Mouse (Mus musculus): Measurements from ENCODE around the gene Srebf1. TPM values are rescaled to one million over a fixed set of nuclear protein-coding genes. Genes with fewer than 3 reads are reported as not detected.
A peak's percentile ranks its signal among the peaks of the same experiment; 100 is the strongest.

Srebf1 gene
- polyA plus RNA-seq, 1 experiment from 2014 or later = 48.2 TPM

GRCm38 (mm10) chr11:60185396-60186231 lies 36.8 kb downstream of the Srebf1 start:
- WGBS = 66% methylated on average over 20 of the region's 20 CpGs
- no peaks in the 10 kb centered on the region for H3K9me3 ChIP-seq
- H3K4me2 ChIP-seq (replicated peaks) = no peak overlapping the region
- H3K9ac ChIP-seq (replicated peaks) = peak overlapping the region; percentile 37; the same call in 1 of the 2 replicates
- peaks cover 64% of the 10 kb centered on the region for H3K4me1 ChIP-seq
- H3K27ac ChIP-seq (replicated peaks) = peak overlapping the region; percentile 83
- no peaks in the 10 kb centered on the region for H3K27me3 ChIP-seq
- ATAC-seq (replicated peaks) = peak; percentile 58
- H3K4me3 ChIP-seq = no peak overlapping the region
- peaks cover 46% of the 10 kb centered on the region for H3K36me3 ChIP-seq

DNA sequence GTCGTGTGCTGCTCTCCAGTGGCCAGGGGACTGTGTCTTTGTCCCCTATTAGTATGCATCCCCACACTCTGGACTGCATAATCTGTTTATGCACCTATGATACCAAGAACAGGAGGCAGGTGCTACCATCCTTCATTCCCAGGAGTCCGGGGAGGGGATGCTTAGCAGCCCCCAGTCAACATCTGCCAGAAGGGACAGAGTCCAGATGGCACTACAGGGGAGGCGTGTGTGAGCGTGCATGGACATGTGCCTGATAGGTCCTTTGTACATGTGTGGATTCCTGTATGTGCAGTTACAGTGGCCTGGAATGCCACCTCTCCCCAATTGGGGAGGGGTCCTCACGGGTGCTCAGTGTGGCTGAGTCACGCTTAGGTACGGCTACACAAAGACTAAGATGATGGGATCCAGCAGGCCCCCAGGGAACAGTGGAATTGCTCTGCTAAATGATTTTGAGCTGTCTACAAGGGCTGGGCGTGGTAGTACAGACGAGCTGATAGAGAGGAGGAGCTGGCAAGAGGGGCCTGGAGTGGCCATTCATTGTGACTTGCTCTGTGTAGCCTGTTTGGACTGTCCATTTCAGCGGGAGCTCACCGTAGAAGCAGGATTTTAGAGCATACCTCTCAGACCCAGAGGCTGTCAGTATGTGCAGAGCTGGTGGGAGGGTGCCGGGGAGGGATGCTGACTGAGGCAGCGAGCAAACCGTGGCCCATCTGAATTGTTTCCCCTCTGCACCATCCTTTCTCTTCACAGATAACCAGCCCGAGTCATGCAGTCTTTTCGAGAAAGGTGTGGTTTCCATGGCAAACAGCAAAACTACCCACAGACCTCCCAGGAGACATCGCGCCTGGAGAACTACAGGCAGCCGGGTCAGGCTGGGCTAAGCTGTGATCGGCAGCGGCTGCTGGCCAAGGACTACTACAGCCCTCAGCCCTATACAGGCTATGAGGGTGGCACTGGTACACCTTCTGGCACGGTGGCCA lies 37.7 kb downstream of the Srebf1 start:
- no peak overlapping the region for H3K4me3 ChIP-seq
- H3K9ac ChIP-seq (replicated peaks) = peak overlapping the region; percentile 37
- 36% methylated on average over 22 of the region's 22 CpGs for WGBS
- peaks cover 74% of the 10 kb centered on the region for H3K4me1 ChIP-seq
- H3K9me3 ChIP-seq = no peaks in the 10 kb centered on the region
- no peak overlapping the region for H3K4me2 ChIP-seq (replicated peaks)
- 0 out of 2 replicates have a peak, but pooled peaks have one; percentile 6 for ATAC-seq (replicated peaks)
- peak overlapping the region; percentile 83 for H3K27ac ChIP-seq (replicated peaks)
- H3K27me3 ChIP-seq = no peaks in the 10 kb centered on the region
- H3K36me3 ChIP-seq = peaks cover 36% of the 10 kb centered on the region

GRCm38 (mm10) chr11:60182741-60183140 lies 39.6 kb downstream of the Srebf1 start:
- ATAC-seq (replicated peaks) = no peak
- WGBS = 24% methylated on average over 2 of the region's 2 CpGs
- H3K4me2 ChIP-seq (replicated peaks) = no peak overlapping the region

GRCm38 (mm10) chr11:60182116-60182670 lies 40.2 kb downstream of the Srebf1 start:
- H3K9ac ChIP-seq (replicated peaks) = peak overlapping the region; percentile 2; the same call in 1 of the 2 replicates
- 71% methylated on average over 12 of the region's 12 CpGs for WGBS
- no peak for ATAC-seq (replicated peaks)
- H3K9me3 ChIP-seq = no peaks in the 10 kb centered on the region
- H3K4me3 ChIP-seq = no peak overlapping the region
- peaks cover 13% of the 10 kb centered on the region for H3K36me3 ChIP-seq
- H3K4me1 ChIP-seq = peaks cover 98% of the 10 kb centered on the region
- H3K4me2 ChIP-seq (replicated peaks) = 0 out of 2 replicates have a peak overlapping the region, but pooled peaks have one; percentile 2
- H3K27me3 ChIP-seq = no peaks in the 10 kb centered on the region
- H3K27ac ChIP-seq (replicated peaks) = peak overlapping the region; percentile 83

More at GRCm38 (mm10) chr11:60182741-60183140, 39.6 kb downstream of the Srebf1 start:
- Histone ChIP-seq H3K27me3 (no peaks in the 10 kb centered on the region), H3K9ac (replicated peaks) (peak overlapping the region; percentile 2; the same call in 1 of the 2 replicates), H3K4me1 (peaks cover 93% of the 10 kb centered on the region), H3K36me3 (peaks cover 17% of the 10 kb centered on the region), H3K27ac (replicated peaks) (peak overlapping the region; percentile 83), H3K9me3 (no peaks in the 10 kb centered on the region), H3K4me3 (no peak overlapping the region)

- peak overlapping the region; percentile 100 for H3K27ac ChIP-seq (replicated peaks)
- peak overlapping the region; percentile 92 for H3K4me2 ChIP-seq (replicated peaks)
- no peak overlapping the region for H3K4me3 ChIP-seq
- H3K4me1 ChIP-seq = peaks cover 89% of the 10 kb centered on the region
- H3K36me3 ChIP-seq = no peaks in the 10 kb centered on the region
- no peak for ATAC-seq (replicated peaks)
- 0 out of 2 replicates have a peak overlapping the region, but pooled peaks have one; percentile 78 for H3K9ac ChIP-seq (replicated peaks)
- H3K9me3 ChIP-seq = no peaks in the 10 kb centered on the region
- H3K27me3 ChIP-seq = no peaks in the 10 kb centered on the region
Measured at GRCm38 (mm10) chr11:60178506-60178905, 43.9 kb downstream of the Srebf1 start.

DNA sequence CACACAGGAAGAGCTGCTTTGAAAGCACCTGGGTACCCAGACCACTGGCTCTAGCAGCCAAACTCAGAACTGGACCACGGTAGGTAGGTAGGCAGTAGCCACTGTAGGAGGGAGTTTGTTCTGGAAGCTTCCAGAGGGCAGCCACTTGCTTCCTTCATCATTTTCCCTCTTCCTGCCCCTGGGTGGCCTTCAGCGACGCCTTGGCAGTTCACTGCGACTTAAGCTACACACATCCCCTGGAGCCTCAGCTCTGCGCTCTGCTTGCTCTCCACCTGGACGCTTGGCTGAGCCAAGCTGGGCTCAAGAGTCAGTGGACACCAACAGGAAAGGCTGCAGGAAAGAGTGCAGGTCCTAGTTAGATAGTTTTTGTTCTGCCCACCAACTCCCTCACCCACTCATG lies 44.4 kb downstream of the Srebf1 start:
- WGBS = 41% methylated on average over 6 of the region's 6 CpGs
- no peaks in the 10 kb centered on the region for H3K9me3 ChIP-seq
- ATAC-seq (replicated peaks) = no peak
- H3K27me3 ChIP-seq = no peaks in the 10 kb centered on the region
- H3K36me3 ChIP-seq = no peaks in the 10 kb centered on the region
- H3K4me2 ChIP-seq (replicated peaks) = peak overlapping the region; percentile 92
- H3K4me1 ChIP-seq = peaks cover 87% of the 10 kb centered on the region
- peak overlapping the region; percentile 73 for H3K4me3 ChIP-seq
- H3K9ac ChIP-seq (replicated peaks) = peak overlapping the region; percentile 78
- peak overlapping the region; percentile 100 for H3K27ac ChIP-seq (replicated peaks)

GRCm38 (mm10) chr11:60176975-60177657 lies 45.3 kb downstream of the Srebf1 start:
- under 1% methylated on average over 42 of the region's 42 CpGs for WGBS
- Histone ChIP-seq H3K36me3 (no peaks in the 10 kb centered on the region), H3K9me3 (no peaks in the 10 kb centered on the region), H3K27me3 (no peaks in the 10 kb centered on the region), H3K9ac (replicated peaks) (peak overlapping the region; percentile 78), H3K4me2 (replicated peaks) (peak overlapping the region; percentile 92), H3K27ac (replicated peaks) (peak overlapping the region; percentile 100), H3K4me1 (peaks cover 87% of the 10 kb centered on the region), H3K4me3 (peak overlapping the region; percentile 73)
- peak; percentile 82 for ATAC-seq (replicated peaks)

DNA sequence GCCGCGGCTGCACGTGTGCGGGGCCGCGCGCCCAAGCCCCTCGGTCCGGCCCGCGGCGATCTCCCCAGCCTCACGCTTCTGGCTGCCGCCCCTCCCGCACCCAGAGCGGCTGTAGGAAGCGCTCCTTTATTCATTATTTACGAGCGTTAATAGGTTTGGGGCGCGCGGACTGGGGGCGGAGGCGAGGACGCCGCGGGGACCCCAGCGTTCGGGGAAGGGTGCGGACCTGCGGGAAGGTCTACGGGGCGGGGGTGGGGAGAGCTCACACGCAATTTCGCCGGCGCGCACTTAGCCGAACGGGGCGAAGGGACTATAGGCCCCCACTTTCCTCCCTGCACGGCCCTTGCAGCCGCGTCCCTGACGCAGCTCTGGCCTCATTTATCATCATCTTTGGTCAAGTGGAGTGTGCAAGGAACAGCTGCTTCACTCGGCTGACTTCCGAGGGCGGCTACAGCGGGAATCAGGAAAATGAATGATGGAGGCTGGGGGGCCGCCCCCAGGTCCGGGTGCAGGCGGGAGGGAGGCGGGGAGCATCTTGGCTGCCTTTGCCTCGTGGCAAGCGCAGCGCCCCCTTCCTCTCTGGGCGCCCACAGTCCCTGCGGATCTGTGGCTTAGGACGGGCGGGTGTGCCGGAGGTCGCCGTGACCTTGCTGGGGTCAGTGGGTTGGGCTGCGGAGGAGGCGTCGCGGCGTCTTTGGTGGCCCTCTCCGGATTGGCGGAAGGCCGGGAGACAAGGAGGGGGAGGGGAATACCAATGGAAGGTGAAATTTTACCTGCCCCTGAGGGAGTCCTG lies 46.0 kb downstream of the Srebf1 start:
- Histone ChIP-seq H3K27ac (replicated peaks) (peak overlapping the region; percentile 100), H3K9me3 (no peaks in the 10 kb centered on the region), H3K4me2 (replicated peaks) (peak overlapping the region; percentile 92), H3K4me3 (peak overlapping the region; percentile 73), H3K36me3 (no peaks in the 10 kb centered on the region), H3K9ac (replicated peaks) (peak overlapping the region; percentile 78), H3K27me3 (no peaks in the 10 kb centered on the region), H3K4me1 (peaks cover 84% of the 10 kb centered on the region)
- peak; percentile 31 for ATAC-seq (replicated peaks)
- under 1% methylated on average over 69 of the region's 71 CpGs for WGBS

DNA sequence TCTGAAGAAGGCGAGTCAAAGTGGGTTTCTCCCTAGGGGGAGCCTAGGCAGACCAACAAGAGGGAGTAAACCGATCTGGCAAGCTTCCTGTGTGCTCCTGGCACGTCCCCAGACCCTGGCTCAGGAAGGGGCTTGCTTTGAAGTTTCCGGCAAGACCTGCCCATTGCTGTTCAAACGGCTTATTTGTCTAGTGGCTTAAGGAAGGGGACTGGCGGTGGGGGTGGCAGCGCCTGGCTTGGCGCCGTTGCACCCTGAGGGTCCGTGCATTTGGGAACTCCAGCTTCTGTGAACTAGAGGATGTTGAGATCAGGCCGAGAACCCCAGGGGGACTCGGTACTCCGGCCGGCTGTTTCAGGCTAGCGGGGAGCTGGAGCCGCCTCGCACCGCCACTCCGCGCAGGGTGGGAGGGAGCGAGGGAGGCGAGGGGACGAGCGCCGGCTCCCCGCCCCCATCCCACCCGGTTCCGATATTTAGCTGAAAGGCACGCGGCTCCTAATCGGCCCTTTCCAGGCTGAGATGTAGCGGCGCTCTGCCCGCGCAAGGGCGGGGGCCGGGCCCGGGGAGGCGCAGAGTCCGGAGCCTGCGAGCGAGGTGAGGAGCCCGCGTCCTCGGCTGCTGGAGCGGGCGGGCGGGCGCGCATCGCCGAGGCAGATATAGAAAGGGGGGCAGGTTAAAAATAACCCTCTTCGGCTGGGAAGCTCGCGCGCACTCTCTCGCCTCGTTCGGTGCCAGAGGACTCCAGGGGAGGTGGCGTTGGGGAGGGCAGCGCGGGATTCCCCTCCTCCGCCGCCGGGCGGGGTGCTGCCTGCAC lies 46.8 kb downstream of the Srebf1 start:
- Histone ChIP-seq H3K4me2 (replicated peaks) (peak overlapping the region; percentile 92), H3K9me3 (no peaks in the 10 kb centered on the region), H3K36me3 (no peaks in the 10 kb centered on the region), H3K27me3 (no peaks in the 10 kb centered on the region), H3K9ac (replicated peaks) (peak overlapping the region; percentile 78), H3K27ac (replicated peaks) (peak overlapping the region; percentile 100), H3K4me3 (peak overlapping the region; percentile 73), H3K4me1 (peaks cover 76% of the 10 kb centered on the region)
- peak; percentile 46 for ATAC-seq (replicated peaks)
- WGBS = under 1% methylated on average over 66 of the region's 66 CpGs

- ATAC-seq (replicated peaks) = no peak
- no peak overlapping the region for H3K9ac ChIP-seq (replicated peaks)
- no peaks in the 10 kb centered on the region for H3K27me3 ChIP-seq
- H3K9me3 ChIP-seq = no peaks in the 10 kb centered on the region
- no peaks in the 10 kb centered on the region for H3K36me3 ChIP-seq
- H3K27ac ChIP-seq (replicated peaks) = peak overlapping the region; percentile 100
- 63% methylated on average over 10 of the region's 10 CpGs for WGBS
- H3K4me2 ChIP-seq (replicated peaks) = no peak overlapping the region
- H3K4me1 ChIP-seq = peaks cover 64% of the 10 kb centered on the region
- H3K4me3 ChIP-seq = no peak overlapping the region
Measured at GRCm38 (mm10) chr11:60173606-60174184, 48.7 kb downstream of the Srebf1 start.

All from forebrain, embryonic 15.5 days (tissue).